Comparison of ENCODE assay signal across 7 mouse cellular contexts in genomic region chr12:73762762-73763161, GRCm38 (mm10).
"Had no signal": no experiment of that assay in that cellular context is flagged by ENCODE, and none has a peak within 500 bp of the region (broad histone marks: within the 10 kb centered on the region; RNA-seq: fewer than 3 reads in every experiment).

No protein-coding gene starts in this region.

- DNase-seq: kidney, adult 11 months; kidney, postnatal 14 days; liver; liver, embryonic 13.5 days; liver, postnatal 0 days; lung, postnatal 36 days; thymus, postnatal 36 days had no signal
